Mouse (Mus musculus) hindbrain, embryonic 11.5 days (tissue): ENCODE measurements around the gene Cilp2. TPM values are rescaled to one million over a fixed set of nuclear protein-coding genes. Genes with fewer than 3 reads are reported as not detected.

ENCODE experiments used
- ATAC-seq: fragments of 200-750 bp; cut with Nextera tagmentation; 2 replicates; pipeline ENCODE4 v1.8.0; 2017; ENCODE audit warnings: mild to moderate bottlenecking, moderate TSS enrichment, moderate library complexity; ENCODE audit not compliant: low FRiP score
- DNase-seq: peaks from one replicate; pipeline ENCODE4 v3.0.0-alpha.2; 2015; ENCODE audit warnings: low spot score
- H3K27ac ChIP-seq: fragments of 300-500 bp; sonication (generic); 2 replicates; pipeline ENCODE4 v1.5.1; 2014; ENCODE audit warnings: mild to moderate bottlenecking, low read depth, low read length
- H3K27me3 ChIP-seq: fragments of 300-500 bp; sonication (generic); 2 replicates; pipeline ENCODE4 v1.6.1; 2014; ENCODE audit warnings: mild to moderate bottlenecking, low read length, moderate library complexity, mixed read lengths; ENCODE audit not compliant: control insufficient read depth, insufficient read depth
- H3K36me3 ChIP-seq: fragments of 300-500 bp; sonication (generic); 2 replicates; pipeline ENCODE4 v1.6.1; 2014; ENCODE audit warnings: mild to moderate bottlenecking, low read length, moderate library complexity, mixed read lengths; ENCODE audit not compliant: control insufficient read depth, insufficient read depth
- H3K4me1 ChIP-seq: fragments of 300-500 bp; sonication (generic); replicated peaks from 2 replicates; pipeline ENCODE4 v1.6.1; 2014; ENCODE audit warnings: low read length, mixed read lengths; ENCODE audit not compliant: control insufficient read depth, insufficient read depth
- H3K4me2 ChIP-seq: fragments of 300-500 bp; sonication (generic); replicated peaks from 2 replicates; pipeline ENCODE4 v1.6.1; 2014; ENCODE audit warnings: mild to moderate bottlenecking, low read depth, low read length
- H3K4me3 ChIP-seq: fragments of 300-500 bp; sonication (generic); 2 replicates; pipeline ENCODE4 v1.5.1; 2014; ENCODE audit warnings: low read depth, low read length
- H3K9ac ChIP-seq: fragments of 300-500 bp; sonication (generic); 2 replicates; pipeline ENCODE4 v1.6.1; 2014; ENCODE audit warnings: low read depth, low read length
- H3K9me3 ChIP-seq: fragments of 300-500 bp; sonication (generic); 2 replicates; pipeline ENCODE4 v1.6.1; 2016; ENCODE audit warnings: low read length; ENCODE audit not compliant: control insufficient read depth
- WGBS: fragments of 180-500 bp; shearing (Covaris S2); extraction: QIAGEN DNeasy Blood & Tissue Kit; methylation state at CpG from one replicate; pipeline ENCODE4 v1.1.7; 2014; 5-methylcytosine and 5-hydroxymethylcytosine counted together
- polyA plus RNA-seq: library from polyadenylated mRNA; unstranded; fragments of >200 nt; fragmentation: Nextera tagmentation; extraction: Ambion mirVana; gene quantifications from 2 replicates; pipeline ENCODE4 v1.2.1, GENCODE M21; 2014

The Cilp2 gene
- 0.50 and 0.73 TPM in 2 replicates for polyA plus RNA-seq

DNA sequence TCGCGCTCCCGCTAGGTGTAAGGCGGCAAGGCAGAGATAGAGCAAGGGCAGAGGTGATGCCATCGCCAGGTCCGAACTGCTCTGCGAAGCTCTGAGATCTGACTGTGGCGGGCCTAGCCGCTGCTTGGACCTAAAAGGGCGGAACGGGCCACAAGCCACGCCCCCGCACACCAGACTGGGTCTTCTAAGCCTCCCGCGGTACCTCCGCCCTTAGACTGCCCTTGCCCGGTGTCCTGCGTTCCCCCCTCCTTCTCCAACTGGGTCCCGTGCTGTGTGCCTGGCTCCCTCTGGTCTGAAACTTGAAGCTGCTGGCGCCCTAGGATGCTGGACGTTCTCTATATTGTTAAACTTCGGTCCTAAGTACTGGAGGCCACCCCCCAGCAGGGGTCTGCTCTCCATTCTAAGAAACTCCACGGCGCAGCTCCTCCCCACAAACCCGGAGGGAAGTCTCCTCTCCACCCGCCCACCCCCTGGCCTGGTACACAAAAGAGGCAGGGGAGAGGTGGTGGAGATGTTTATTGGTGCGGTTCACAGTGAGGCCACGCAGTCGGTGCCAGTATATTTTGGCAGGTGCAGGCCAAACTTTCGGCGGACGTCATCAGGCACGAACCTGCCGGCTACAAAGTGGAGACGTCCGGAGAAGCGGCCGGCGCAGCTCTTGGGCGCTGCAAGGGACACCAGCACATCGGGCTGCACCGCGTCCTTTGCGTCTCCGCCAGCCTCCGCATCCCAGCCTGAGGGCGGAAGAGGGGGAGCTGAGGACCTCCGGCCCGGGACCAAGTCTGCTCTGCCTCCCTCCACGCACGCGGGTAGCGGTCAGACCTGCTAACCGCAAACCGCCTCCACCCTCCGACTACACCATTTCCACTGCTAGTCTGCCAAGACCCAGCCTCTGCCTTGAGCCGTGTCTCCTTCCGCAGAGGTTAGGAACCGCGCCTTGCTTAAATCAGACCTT lies at the start of gene Cilp2:
TSS of gene Cilp2 (minus strand) at position 399 of the 955 bp plus-strand sequence.
- no peak within 1 kb of the TSS for H3K9ac ChIP-seq
- 2% methylated on average over 57 of the region's 60 CpGs for WGBS
- peak within 1 kb of the TSS; percentile 10; the same call in 1 of the 2 replicates for H3K4me3 ChIP-seq
- peaks cover 11% of the 10 kb centered on the region for H3K4me1 ChIP-seq
- H3K4me2 ChIP-seq = peak within 1 kb of the TSS; percentile 12; the same call in 1 of the 2 replicates
- no peak within 1 kb of the TSS for H3K27ac ChIP-seq
- H3K9me3 ChIP-seq = no peaks in the 10 kb centered on the region
- DNase-seq (peak; percentile 58), ATAC-seq (no peak)
- no peaks in the 10 kb centered on the region for H3K36me3 ChIP-seq
- peaks cover 80% of the 10 kb centered on the region for H3K27me3 ChIP-seq

DNA sequence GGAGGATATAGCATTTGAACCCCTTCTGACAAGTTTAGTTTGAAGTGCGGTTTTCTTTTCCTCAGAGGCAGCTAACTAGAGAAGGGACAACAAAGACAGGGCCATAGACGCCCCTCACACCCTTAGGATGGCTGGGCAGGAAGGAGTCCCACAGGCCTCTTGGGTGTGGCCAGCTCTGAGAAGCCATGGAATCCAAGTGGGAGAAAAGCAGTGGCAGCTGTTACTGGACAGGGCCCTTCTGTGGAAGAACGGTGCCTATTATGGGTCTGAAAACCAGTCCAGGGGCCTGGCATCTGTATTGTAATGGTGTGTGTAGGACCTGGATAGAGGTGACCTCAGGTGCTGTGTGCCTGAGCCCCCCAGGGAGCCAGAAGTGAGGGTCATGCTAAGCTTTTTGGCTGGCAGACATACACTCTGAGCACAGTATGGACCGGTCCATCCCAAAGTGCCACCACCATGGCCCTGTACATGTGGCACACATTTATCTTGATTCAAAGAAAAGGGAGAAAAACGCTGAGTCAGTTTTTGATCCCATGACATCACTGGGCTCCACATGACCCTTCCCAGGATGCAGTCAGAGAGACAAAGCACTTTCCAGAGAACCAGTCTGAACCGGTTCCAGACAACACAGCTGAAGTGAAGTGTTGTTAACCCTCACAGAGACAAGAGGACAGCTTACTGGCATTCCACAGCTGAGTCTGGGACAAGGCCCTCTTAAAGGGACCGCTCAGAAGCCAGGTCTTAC lies 48.7 kb upstream of the Cilp2 start:
- Histone ChIP-seq H3K4me2 (no peak overlapping the region), H3K27me3 (no peaks in the 10 kb centered on the region), H3K9me3 (no peaks in the 10 kb centered on the region), H3K9ac (no peak overlapping the region), H3K27ac (no peak overlapping the region), H3K4me3 (no peak overlapping the region), H3K36me3 (no peaks in the 10 kb centered on the region), H3K4me1 (0 out of 2 replicates have a peak, but pooled peaks cover 2% of the 10 kb centered on the region)
- ATAC-seq (peak; percentile 67), DNase-seq (peak; percentile 54)
- 72% methylated on average over 7 of the region's 7 CpGs for WGBS

DNA sequence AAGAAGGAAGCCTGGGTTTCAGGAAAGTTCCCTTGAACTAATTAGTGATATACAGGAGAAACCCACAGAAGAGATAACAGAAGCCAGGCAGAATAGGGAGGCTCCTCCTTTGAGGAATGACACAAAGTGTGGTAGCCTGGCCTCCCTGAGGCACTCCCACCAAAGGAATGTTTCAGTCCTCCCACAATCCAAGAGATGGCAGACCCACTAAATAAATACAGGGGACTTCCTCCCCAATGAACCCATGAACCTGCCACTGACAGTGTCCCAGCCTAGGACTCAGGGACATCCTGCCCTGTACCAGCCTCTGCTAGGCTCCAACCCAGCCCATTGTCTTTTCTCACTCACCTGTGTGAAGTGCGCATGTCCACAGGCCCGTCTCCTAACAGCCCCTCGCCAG lies 47.9 kb upstream of the Cilp2 start:
- no peak for ATAC-seq
- H3K36me3 ChIP-seq = no peaks in the 10 kb centered on the region
- no peaks in the 10 kb centered on the region for H3K27me3 ChIP-seq
- H3K9me3 ChIP-seq = no peaks in the 10 kb centered on the region
- H3K9ac ChIP-seq = no peak overlapping the region
- no peak overlapping the region for H3K4me2 ChIP-seq
- WGBS = 96% methylated on average over 3 of the region's 3 CpGs
- H3K4me1 ChIP-seq = 0 out of 2 replicates have a peak, but pooled peaks cover 2% of the 10 kb centered on the region
- H3K4me3 ChIP-seq = no peak overlapping the region
- no peak for DNase-seq
- H3K27ac ChIP-seq = no peak overlapping the region

DNA sequence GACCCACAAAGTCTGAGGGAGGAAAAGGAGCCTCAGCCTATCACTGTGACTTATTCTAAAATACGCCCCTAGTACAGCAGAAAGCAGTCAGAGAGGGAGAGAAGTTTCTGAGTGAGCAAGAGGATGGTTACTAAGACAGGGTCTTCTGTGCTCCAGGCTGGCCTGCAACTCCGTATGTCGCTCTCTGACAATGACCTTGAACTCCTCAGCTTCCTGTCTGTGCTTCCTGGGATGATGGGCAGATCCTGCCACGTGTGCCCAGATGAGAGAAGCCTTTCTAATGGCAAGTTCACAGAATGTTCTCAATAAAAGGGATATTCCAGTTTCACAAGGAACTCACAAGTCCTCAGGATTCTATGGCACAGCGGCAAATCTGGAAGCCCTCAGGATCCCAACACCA lies 47.1 kb upstream of the Cilp2 start:
- Histone ChIP-seq H3K4me1 (no peaks in the 10 kb centered on the region), H3K9me3 (no peaks in the 10 kb centered on the region), H3K4me3 (no peak overlapping the region), H3K27ac (no peak overlapping the region), H3K9ac (no peak overlapping the region), H3K4me2 (no peak overlapping the region), H3K27me3 (no peaks in the 10 kb centered on the region), H3K36me3 (no peaks in the 10 kb centered on the region)
- DNase-seq (no peak), ATAC-seq (no peak)
- 93% methylated on average over 5 of the region's 5 CpGs for WGBS

DNA sequence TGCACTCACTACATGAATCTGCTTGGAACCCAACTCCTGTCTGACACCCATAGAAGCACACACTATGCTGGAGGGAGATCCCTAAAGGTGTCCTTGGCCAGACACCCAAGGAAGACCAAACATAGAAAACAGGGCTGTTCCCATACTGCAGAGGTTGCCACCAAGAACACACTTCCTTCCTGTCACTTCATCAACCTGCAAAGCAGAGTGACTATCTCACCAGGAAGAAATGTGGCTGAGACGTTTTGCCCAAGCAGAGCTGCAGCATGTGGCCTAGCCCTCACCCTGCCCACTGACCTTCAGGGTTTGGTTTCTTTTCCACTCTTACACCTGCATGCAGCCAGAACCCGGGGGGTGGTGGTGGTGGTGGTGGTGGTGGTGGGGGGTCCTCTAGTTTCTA lies 46.3 kb upstream of the Cilp2 start:
- H3K9ac ChIP-seq = no peak overlapping the region
- ATAC-seq (no peak), DNase-seq (no peak)
- no peak overlapping the region for H3K4me3 ChIP-seq
- H3K36me3 ChIP-seq = no peaks in the 10 kb centered on the region
- no peaks in the 10 kb centered on the region for H3K27me3 ChIP-seq
- H3K4me1 ChIP-seq = no peaks in the 10 kb centered on the region
- H3K9me3 ChIP-seq = no peaks in the 10 kb centered on the region
- no peak overlapping the region for H3K27ac ChIP-seq
- 86% methylated on average over 2 of the region's 2 CpGs for WGBS
- no peak overlapping the region for H3K4me2 ChIP-seq

DNA sequence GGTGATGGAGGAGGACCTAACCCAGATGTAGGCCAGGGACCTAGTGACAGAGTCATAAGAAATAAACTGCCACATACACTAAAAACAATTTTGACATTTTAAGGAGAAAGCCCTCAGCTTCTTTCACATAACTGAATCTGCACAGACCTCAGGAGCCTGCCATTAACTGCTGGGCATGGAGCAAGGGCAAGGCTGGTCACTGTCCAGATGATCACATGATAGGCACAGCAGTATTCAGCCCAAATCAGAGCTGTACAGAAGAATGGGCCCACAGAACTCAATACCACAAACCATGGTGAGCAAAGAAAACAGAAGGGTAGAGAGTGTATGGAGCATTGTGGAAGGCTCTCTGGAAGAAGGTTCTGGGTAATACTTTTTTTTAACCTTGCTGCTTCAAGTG lies 39.4 kb upstream of the Cilp2 start:
- no peak overlapping the region for H3K9ac ChIP-seq
- DNase-seq (no peak), ATAC-seq (no peak)
- H3K36me3 ChIP-seq = no peaks in the 10 kb centered on the region
- no peaks in the 10 kb centered on the region for H3K27me3 ChIP-seq
- H3K27ac ChIP-seq = no peak overlapping the region
- H3K4me3 ChIP-seq = no peak overlapping the region
- H3K9me3 ChIP-seq = no peaks in the 10 kb centered on the region
- H3K4me2 ChIP-seq = no peak overlapping the region
- H3K4me1 ChIP-seq = no peaks in the 10 kb centered on the region

DNA sequence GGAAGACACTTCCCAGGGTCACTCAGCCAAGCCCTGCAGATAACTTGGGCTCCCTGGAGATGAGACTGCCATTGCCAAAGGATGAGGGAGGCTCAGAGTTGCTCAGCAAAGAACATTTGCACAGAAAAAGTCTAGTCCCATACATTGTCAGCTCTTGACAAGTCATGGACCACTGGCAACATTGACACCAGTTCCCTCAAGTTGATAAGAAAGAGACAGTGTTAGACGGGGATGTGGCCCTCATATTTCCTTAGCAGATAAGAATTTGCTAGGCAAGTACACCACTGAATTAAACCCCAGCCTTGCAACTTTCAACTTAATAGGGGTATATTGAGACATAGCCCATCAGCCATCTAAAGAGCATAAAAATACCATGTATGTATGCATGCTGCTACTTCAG lies 36.5 kb upstream of the Cilp2 start:
- Histone ChIP-seq H3K4me3 (no peak overlapping the region), H3K9me3 (no peaks in the 10 kb centered on the region), H3K27me3 (no peaks in the 10 kb centered on the region), H3K9ac (no peak overlapping the region), H3K4me1 (no peaks in the 10 kb centered on the region), H3K27ac (no peak overlapping the region), H3K36me3 (no peaks in the 10 kb centered on the region), H3K4me2 (no peak overlapping the region)
- DNase-seq (no peak), ATAC-seq (no peak)
- 85% methylated on average over 1 of the region's 1 CpGs for WGBS

DNA sequence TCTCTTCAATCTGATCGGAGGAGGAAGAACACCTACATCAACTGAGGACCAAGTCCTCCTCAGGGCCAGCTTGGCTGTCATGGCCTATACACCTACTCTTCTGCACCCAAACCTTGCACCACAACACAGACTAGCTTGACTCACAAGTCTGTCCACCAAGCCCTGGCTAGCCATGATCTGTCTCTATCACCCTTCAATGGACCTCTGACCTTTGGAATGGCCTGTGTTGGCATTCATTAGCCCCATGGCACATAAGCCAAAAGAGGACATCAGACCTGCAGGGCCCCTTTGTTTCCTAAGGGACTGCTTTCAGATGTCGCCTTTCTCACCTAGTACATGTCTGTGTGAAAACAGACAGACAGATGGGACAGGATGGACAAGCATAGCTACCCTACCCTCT lies 33.7 kb upstream of the Cilp2 start:
- no peak for ATAC-seq
- Histone ChIP-seq H3K4me1 (no peaks in the 10 kb centered on the region), H3K4me2 (no peak overlapping the region), H3K9ac (no peak overlapping the region; the same call in 1 of the 2 replicates), H3K27ac (peak overlapping the region; percentile 51; the same call in 1 of the 2 replicates), H3K27me3 (no peaks in the 10 kb centered on the region), H3K36me3 (no peaks in the 10 kb centered on the region), H3K9me3 (no peaks in the 10 kb centered on the region), H3K4me3 (no peak overlapping the region)
- WGBS = 97% methylated on average over 2 of the region's 2 CpGs
- DNase-seq = no peak
